Mouse (Mus musculus): ENCODE results near the gene Mrpl32. TPM values are rescaled to one million over a fixed set of nuclear protein-coding genes. Genes with fewer than 3 reads are reported as not detected.

Gene Mrpl32
- total and polyA plus RNA-seq, 2 experiments from 2014 or later: 22.7 to 104 TPM

GRCm38 (mm10) chr13:14561336-14561735, 51.6 kb downstream of the Mrpl32 start:
- no peaks in the 10 kb centered on the region for H3K4me1 ChIP-seq (ENCODE audit: insufficient read depth, low read length)
- H3K4me2 ChIP-seq (ENCODE audit: low read depth, low read length, poor library complexity, severe bottlenecking): no peak overlapping the region
- H3K9ac ChIP-seq (replicated peaks; ENCODE audit: low read length, poor library complexity, severe bottlenecking): no peak overlapping the region
- TF ChIP-seq CTCF (IDR thresholded peaks at IDR 0.05): no peak
- no peaks in the 10 kb centered on the region for H3K9me3 ChIP-seq (ENCODE audit: low read length)
- H3K36me3 ChIP-seq (ENCODE audit: insufficient read depth, low read length): no peaks in the 10 kb centered on the region
- no peak for DNase-seq (ENCODE audit: low spot score)
- H3K4me3 ChIP-seq (ENCODE audit: low read depth, low read length): no peak overlapping the region
- no peak overlapping the region for H3K27ac ChIP-seq (ENCODE audit: low read depth, low read length)
- WGBS: 94% methylated on average over 1 of the region's 1 CpGs
- H3K27me3 ChIP-seq (ENCODE audit: insufficient read depth, low read length): no peaks in the 10 kb centered on the region
- 0 out of 2 replicates have a peak, but pooled peaks have one; percentile 16 for ATAC-seq (ENCODE audit: low FRiP score)

Other genes with a start within 250 kb of the Mrpl32 start
- 128 and 140 TPM in 2 replicates for gene Hecw1, start 89.9 kb downstream of the Mrpl32 start, total RNA-seq (2014; rRNA removed)
- 27.4 and 32.9 TPM in 2 replicates for gene Hecw1, start 89.9 kb downstream of the Mrpl32 start, polyA plus RNA-seq (2015; fragmentation: Nextera tagmentation; extraction: Ambion mirVana)
- 74.8 and 81.4 TPM in 2 replicates for gene Psma2, start 75 bp upstream of the Mrpl32 start, total RNA-seq (2014; rRNA removed)
- 166 and 175 TPM in 2 replicates for gene Psma2, start 75 bp upstream of the Mrpl32 start, polyA plus RNA-seq (2015; fragmentation: Nextera tagmentation; extraction: Ambion mirVana)
- gene AW209491, start 17.0 kb upstream of the Mrpl32 start, total RNA-seq (2014; rRNA removed): 9.2 and 14.6 TPM in 2 replicates
- gene AW209491, start 17.0 kb upstream of the Mrpl32 start, polyA plus RNA-seq (2015; fragmentation: Nextera tagmentation; extraction: Ambion mirVana): 32.1 and 32.3 TPM in 2 replicates